Mouse (Mus musculus): ENCODE measurements around the gene Il9r. TPM values are rescaled to one million over a fixed set of nuclear protein-coding genes. Genes with fewer than 3 reads are reported as not detected.

Gene Il9r
- polyA plus RNA-seq, 1 experiment from 2014 or later = 0.13 TPM

Other genes starting within 250 kb of the Il9r start
- gene 4930524B15Rik, start 234.7 kb downstream of the Il9r start, polyA plus RNA-seq (2015; fragmentation: Nextera tagmentation; extraction: Ambion mirVana) = not detected in 2 replicates
- gene Nsg2, start 199.8 kb downstream of the Il9r start, polyA plus RNA-seq (2015; fragmentation: Nextera tagmentation; extraction: Ambion mirVana) = 0.31 and 0.56 TPM in 2 replicates
- gene Snrnp25, start 5.1 kb upstream of the Il9r start, polyA plus RNA-seq (2015; fragmentation: Nextera tagmentation; extraction: Ambion mirVana) = 92.2 and 93.1 TPM in 2 replicates
- gene Rhbdf1, start 22.0 kb upstream of the Il9r start, polyA plus RNA-seq (2015; fragmentation: Nextera tagmentation; extraction: Ambion mirVana) = 5.6 and 6.2 TPM in 2 replicates
- gene Mpg, start 26.2 kb upstream of the Il9r start, polyA plus RNA-seq (2015; fragmentation: Nextera tagmentation; extraction: Ambion mirVana) = 19.7 and 21.6 TPM in 2 replicates
- gene Nprl3, start 67.4 kb upstream of the Il9r start, polyA plus RNA-seq (2015; fragmentation: Nextera tagmentation; extraction: Ambion mirVana) = 27.5 and 29.7 TPM in 2 replicates
- gene Hba-x, start 76.1 kb upstream of the Il9r start, polyA plus RNA-seq (2015; fragmentation: Nextera tagmentation; extraction: Ambion mirVana) = 289 and 430 TPM in 2 replicates
- gene Hba-a1, start 83.2 kb upstream of the Il9r start, polyA plus RNA-seq (2015; fragmentation: Nextera tagmentation; extraction: Ambion mirVana) = 56,818 and 64,288 TPM in 2 replicates
- 111 and 141 TPM in 2 replicates for gene Hbq1b, start 86.7 kb upstream of the Il9r start, polyA plus RNA-seq (2015; fragmentation: Nextera tagmentation; extraction: Ambion mirVana)
- gene Hba-a2, start 96.2 kb upstream of the Il9r start, polyA plus RNA-seq (2015; fragmentation: Nextera tagmentation; extraction: Ambion mirVana) = 140,141 and 155,581 TPM in 2 replicates
- gene Hbq1a, start 99.8 kb upstream of the Il9r start, polyA plus RNA-seq (2015; fragmentation: Nextera tagmentation; extraction: Ambion mirVana) = 5.6 and 6.1 TPM in 2 replicates
- gene Sh3pxd2b, start 147.5 kb upstream of the Il9r start, polyA plus RNA-seq (2015; fragmentation: Nextera tagmentation; extraction: Ambion mirVana) = 0.84 and 1.1 TPM in 2 replicates